Mouse (Mus musculus) forelimb bud, embryonic 11.5 days (tissue): ENCODE measurements around the gene Gm21904.
"Not testable (repeated sequence)": the region's sequence is repeated elsewhere in the genome, so short reads cannot be mapped to it uniquely, and the experiment has no call there.

Experiments
- DNase-seq: peaks from one replicate; pipeline ENCODE4 v3.0.0-alpha.2; 2012; ENCODE audit warnings: low read depth, low spot score

The Gm21904 gene

GRCm38 (mm10) chrY:17846166-17846565 is at the start of gene Gm21904:
TSS of gene Gm21904 (minus strand) at chrY:17846266.
- not testable (repeated sequence) for DNase-seq

GRCm38 (mm10) chrY:17874441-17874840 is 28.4 kb upstream of the Gm21904 start, which contains the start of the genes Gm20772 and Gm20831:
TSS of gene Gm20772 (plus strand) at chrY:17874741.
TSS of gene Gm20831 (plus strand) at chrY:17874741.
- not testable (repeated sequence) for DNase-seq
